Mouse (Mus musculus): ENCODE measurements at regions not wholly inside any gene's neighbourhood (a gene's known extent, or its start where the extent isn't known, plus 50 kb on each side); places are given as distances from the start of the nearest gene placed in this dataset.

- 60% methylated on average over 3 of the region's 3 CpGs for WGBS
- Histone ChIP-seq H3K27ac (ENCODE audit: low read depth, low read length) (no peak overlapping the region), H3K4me1 (replicated peaks; ENCODE audit: control insufficient read depth, insufficient read depth, low read length) (no peaks in the 10 kb centered on the region)
Observed at GRCm38 (mm10) chr8:12040924-12041323, 200.7 kb downstream of the Tex29 start.

DNA sequence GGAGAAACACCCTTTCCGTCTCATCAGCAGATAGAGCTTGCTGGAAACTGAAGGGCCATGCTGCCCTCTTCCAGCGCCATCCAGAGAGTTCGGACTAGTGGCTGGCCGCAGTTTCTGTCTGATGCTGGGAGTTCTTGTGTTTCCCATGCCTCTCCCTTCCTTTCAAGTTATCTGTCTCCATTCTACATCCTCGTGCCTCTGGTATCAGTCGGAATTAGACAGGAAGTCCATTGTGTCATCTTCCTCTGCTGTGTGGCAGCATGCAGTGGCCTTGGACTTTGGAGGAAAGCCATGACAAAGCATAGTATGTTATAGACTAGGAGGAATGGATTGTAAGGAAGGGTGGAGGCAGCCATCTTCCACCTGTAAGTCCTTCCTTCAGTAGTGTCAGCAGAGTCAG is 201.4 kb downstream of the Tex29 start:
- no peak overlapping the region for H3K9ac ChIP-seq (ENCODE audit: low read depth, low read length)
- no peak overlapping the region for H3K4me3 ChIP-seq (ENCODE audit: low read depth, low read length)
- DNase-seq (ENCODE audit: low spot score) = no peak
- no peaks in the 10 kb centered on the region for H3K4me1 ChIP-seq (replicated peaks; ENCODE audit: control insufficient read depth, insufficient read depth, low read length)
- no peaks in the 10 kb centered on the region for H3K36me3 ChIP-seq (ENCODE audit: control insufficient read depth, insufficient read depth, low read length)
- no peaks in the 10 kb centered on the region for H3K27me3 ChIP-seq (replicated peaks; ENCODE audit: control insufficient read depth, insufficient read depth, low read length)
- 48% methylated on average over 6 of the region's 6 CpGs for WGBS
- no peaks in the 10 kb centered on the region for H3K9me3 ChIP-seq (ENCODE audit: control insufficient read depth, low read length)
- no peak overlapping the region for H3K4me2 ChIP-seq
- no peak overlapping the region for H3K27ac ChIP-seq (ENCODE audit: low read depth, low read length)
- no peak; the same call in 1 of the 2 replicates for ATAC-seq (replicated peaks; ENCODE audit: low FRiP score)

More at GRCm38 (mm10) chr8:12040924-12041323, 200.7 kb downstream of the Tex29 start:
- H3K36me3 ChIP-seq (ENCODE audit: control insufficient read depth, insufficient read depth, low read length) = no peaks in the 10 kb centered on the region
- ATAC-seq (replicated peaks; ENCODE audit: low FRiP score) (no peak), DNase-seq (ENCODE audit: low spot score) (no peak)
- H3K4me3 ChIP-seq (ENCODE audit: low read depth, low read length) = no peak overlapping the region
- H3K9ac ChIP-seq (ENCODE audit: low read depth, low read length) = no peak overlapping the region
- H3K9me3 ChIP-seq (ENCODE audit: control insufficient read depth, low read length) = no peaks in the 10 kb centered on the region
- H3K4me2 ChIP-seq = no peak overlapping the region
- H3K27me3 ChIP-seq (replicated peaks; ENCODE audit: control insufficient read depth, insufficient read depth, low read length) = no peaks in the 10 kb centered on the region

DNA sequence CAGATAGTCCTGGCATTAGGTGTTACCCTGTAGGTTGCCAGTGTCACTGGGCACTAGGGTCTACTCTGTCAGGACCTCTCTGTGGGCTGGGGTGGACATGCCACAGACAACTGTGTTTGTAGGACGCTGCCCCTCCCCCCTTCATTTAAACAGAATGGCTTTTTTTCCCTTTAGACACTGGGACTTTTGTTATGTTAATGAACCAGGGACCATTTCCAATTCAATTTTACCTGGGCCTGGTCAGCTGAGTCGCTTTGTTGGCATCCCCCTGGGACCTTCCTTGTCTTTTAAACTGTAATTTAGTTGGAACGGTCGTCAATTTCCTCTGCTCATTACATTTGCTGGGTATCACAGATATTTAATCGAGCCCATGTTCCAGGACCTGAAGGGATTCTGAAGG is 210.6 kb downstream of the Tex29 start:
- 55% methylated on average over 5 of the region's 5 CpGs for WGBS
- Histone ChIP-seq H3K36me3 (ENCODE audit: control insufficient read depth, insufficient read depth, low read length) (no peaks in the 10 kb centered on the region), H3K4me2 (no peak overlapping the region), H3K27ac (ENCODE audit: low read depth, low read length) (no peak overlapping the region), H3K27me3 (replicated peaks; ENCODE audit: control insufficient read depth, insufficient read depth, low read length) (no peaks in the 10 kb centered on the region), H3K9ac (ENCODE audit: low read depth, low read length) (no peak overlapping the region), H3K4me1 (replicated peaks; ENCODE audit: control insufficient read depth, insufficient read depth, low read length) (no peaks in the 10 kb centered on the region), H3K9me3 (ENCODE audit: control insufficient read depth, low read length) (no peaks in the 10 kb centered on the region), H3K4me3 (ENCODE audit: low read depth, low read length) (no peak overlapping the region)
- DNase-seq (ENCODE audit: low spot score) = no peak
- ATAC-seq (replicated peaks; ENCODE audit: low FRiP score) = no peak

DNA sequence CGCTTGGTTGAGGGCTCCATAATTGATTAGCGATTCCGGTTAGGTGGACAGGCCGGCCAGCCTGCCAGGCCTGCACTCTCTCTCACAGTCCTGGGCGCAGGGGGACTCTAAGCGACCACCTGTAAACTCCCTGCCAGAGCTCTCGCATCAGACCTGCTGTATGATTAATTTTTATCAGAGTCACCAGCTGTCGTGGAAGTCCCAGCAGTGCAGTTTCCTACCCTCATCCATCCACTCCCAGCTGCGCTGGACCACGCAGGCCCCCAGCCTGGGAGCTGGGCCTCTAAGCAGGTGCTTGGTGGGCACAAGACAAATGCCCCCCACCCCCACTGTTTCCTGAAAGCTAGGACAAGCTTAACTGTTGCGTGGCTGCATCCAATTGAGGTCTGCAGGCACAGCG is 211.1 kb downstream of the Tex29 start:
- H3K36me3 ChIP-seq (ENCODE audit: control insufficient read depth, insufficient read depth, low read length) = no peaks in the 10 kb centered on the region
- 55% methylated on average over 12 of the region's 12 CpGs for WGBS
- ATAC-seq (replicated peaks; ENCODE audit: low FRiP score) = no peak

DNA sequence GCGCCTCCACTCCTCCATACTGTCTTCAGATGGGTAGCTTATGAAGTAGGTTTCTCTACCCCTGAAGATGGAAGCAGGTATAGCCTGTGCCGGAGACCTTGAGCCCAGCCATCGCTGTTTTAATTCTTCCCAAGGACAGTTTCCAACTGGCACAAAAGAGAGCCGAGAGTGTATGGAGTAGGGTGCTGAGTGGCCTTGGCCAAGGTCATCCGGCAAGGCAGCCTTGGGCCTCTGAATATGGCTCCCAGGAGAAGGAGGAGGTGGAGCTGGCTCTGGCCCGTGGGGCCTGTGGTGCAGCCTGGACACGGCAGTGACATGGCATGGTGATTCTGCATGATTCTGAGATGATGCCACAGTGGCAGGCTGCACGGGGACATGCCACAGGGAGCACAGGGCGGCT is 215.7 kb downstream of the Tex29 start:
- Histone ChIP-seq H3K4me2 (no peak overlapping the region), H3K4me1 (replicated peaks; ENCODE audit: control insufficient read depth, insufficient read depth, low read length) (no peaks in the 10 kb centered on the region), H3K27me3 (replicated peaks; ENCODE audit: control insufficient read depth, insufficient read depth, low read length) (no peaks in the 10 kb centered on the region), H3K9me3 (ENCODE audit: control insufficient read depth, low read length) (no peaks in the 10 kb centered on the region), H3K27ac (ENCODE audit: low read depth, low read length) (no peak overlapping the region), H3K4me3 (ENCODE audit: low read depth, low read length) (no peak overlapping the region), H3K9ac (ENCODE audit: low read depth, low read length) (no peak overlapping the region), H3K36me3 (ENCODE audit: control insufficient read depth, insufficient read depth, low read length) (no peaks in the 10 kb centered on the region)
- no peak for DNase-seq (ENCODE audit: low spot score)
- 92% methylated on average over 9 of the region's 9 CpGs for WGBS
- no peak for ATAC-seq (replicated peaks; ENCODE audit: low FRiP score)

More for the DNA sequence above, 211.1 kb downstream of the Tex29 start:
- Histone ChIP-seq H3K9me3 (ENCODE audit: control insufficient read depth, low read length) (no peaks in the 10 kb centered on the region), H3K4me1 (replicated peaks; ENCODE audit: control insufficient read depth, insufficient read depth, low read length) (no peaks in the 10 kb centered on the region), H3K4me2 (no peak overlapping the region), H3K4me3 (ENCODE audit: low read depth, low read length) (no peak overlapping the region), H3K27ac (ENCODE audit: low read depth, low read length) (no peak overlapping the region), H3K9ac (ENCODE audit: low read depth, low read length) (no peak overlapping the region), H3K27me3 (replicated peaks; ENCODE audit: control insufficient read depth, insufficient read depth, low read length) (no peaks in the 10 kb centered on the region)
- DNase-seq (ENCODE audit: low spot score) = no peak

GRCm38 (mm10) chr8:12061237-12061636 is 217.4 kb upstream of the A230072I06Rik start:
- H3K9ac ChIP-seq (ENCODE audit: low read depth, low read length) = no peak overlapping the region
- H3K27me3 ChIP-seq (replicated peaks; ENCODE audit: control insufficient read depth, insufficient read depth, low read length) = no peaks in the 10 kb centered on the region
- H3K4me2 ChIP-seq = no peak overlapping the region
- no peaks in the 10 kb centered on the region for H3K36me3 ChIP-seq (ENCODE audit: control insufficient read depth, insufficient read depth, low read length)
- H3K4me3 ChIP-seq (ENCODE audit: low read depth, low read length) = no peak overlapping the region
- H3K4me1 ChIP-seq (replicated peaks; ENCODE audit: control insufficient read depth, insufficient read depth, low read length) = no peaks in the 10 kb centered on the region
- no peak overlapping the region for H3K27ac ChIP-seq (ENCODE audit: low read depth, low read length)
- H3K9me3 ChIP-seq (ENCODE audit: control insufficient read depth, low read length) = no peaks in the 10 kb centered on the region
- DNase-seq (ENCODE audit: low spot score) (no peak), ATAC-seq (replicated peaks; ENCODE audit: low FRiP score) (no peak)
- 74% methylated on average over 13 of the region's 13 CpGs for WGBS

DNA sequence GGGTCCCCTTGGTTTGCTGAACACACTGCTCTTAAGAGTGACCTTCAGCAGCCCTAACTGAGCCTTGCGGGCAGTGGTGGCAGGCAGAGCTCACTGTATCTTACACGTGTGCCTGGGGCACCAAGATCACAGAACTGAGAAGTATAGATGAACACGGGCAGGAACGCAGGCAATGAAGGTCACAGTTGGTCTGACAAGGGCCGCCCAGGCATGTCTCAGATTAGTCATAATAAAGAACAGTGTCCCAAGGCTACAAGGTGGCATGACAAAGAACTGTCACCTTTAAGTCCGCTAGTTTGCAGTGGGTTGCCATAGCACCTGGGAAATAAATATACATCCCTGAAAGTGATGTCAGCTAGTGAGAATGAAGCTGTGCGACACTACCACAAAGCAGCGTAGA is 215.9 kb upstream of the A230072I06Rik start:
- Histone ChIP-seq H3K4me1 (replicated peaks; ENCODE audit: control insufficient read depth, insufficient read depth, low read length) (no peaks in the 10 kb centered on the region), H3K27ac (ENCODE audit: low read depth, low read length) (no peak overlapping the region), H3K36me3 (ENCODE audit: control insufficient read depth, insufficient read depth, low read length) (no peaks in the 10 kb centered on the region), H3K4me2 (no peak overlapping the region), H3K9me3 (ENCODE audit: control insufficient read depth, low read length) (no peaks in the 10 kb centered on the region), H3K4me3 (ENCODE audit: low read depth, low read length) (no peak overlapping the region), H3K27me3 (replicated peaks; ENCODE audit: control insufficient read depth, insufficient read depth, low read length) (no peaks in the 10 kb centered on the region), H3K9ac (ENCODE audit: low read depth, low read length) (no peak overlapping the region)
- no peak for ATAC-seq (replicated peaks; ENCODE audit: low FRiP score)
- no peak for DNase-seq (ENCODE audit: low spot score)
- WGBS = 79% methylated on average over 8 of the region's 8 CpGs

GRCm38 (mm10) chr8:12064664-12065063 is 214.0 kb upstream of the A230072I06Rik start:
- H3K9me3 ChIP-seq (ENCODE audit: control insufficient read depth, low read length) = no peaks in the 10 kb centered on the region
- H3K36me3 ChIP-seq (ENCODE audit: control insufficient read depth, insufficient read depth, low read length) = no peaks in the 10 kb centered on the region
- WGBS = 86% methylated on average over 7 of the region's 7 CpGs
- H3K4me1 ChIP-seq (replicated peaks; ENCODE audit: control insufficient read depth, insufficient read depth, low read length) = no peaks in the 10 kb centered on the region
- no peaks in the 10 kb centered on the region for H3K27me3 ChIP-seq (replicated peaks; ENCODE audit: control insufficient read depth, insufficient read depth, low read length)
- no peak overlapping the region for H3K4me3 ChIP-seq (ENCODE audit: low read depth, low read length)
- H3K27ac ChIP-seq (ENCODE audit: low read depth, low read length) = no peak overlapping the region
- H3K9ac ChIP-seq (ENCODE audit: low read depth, low read length) = no peak overlapping the region
- DNase-seq (ENCODE audit: low spot score) = no peak
- H3K4me2 ChIP-seq = no peak overlapping the region
- no peak for ATAC-seq (replicated peaks; ENCODE audit: low FRiP score)

- Histone ChIP-seq H3K27me3 (replicated peaks; ENCODE audit: control insufficient read depth, insufficient read depth, low read length) (no peaks in the 10 kb centered on the region), H3K9me3 (ENCODE audit: control insufficient read depth, low read length) (no peaks in the 10 kb centered on the region), H3K9ac (ENCODE audit: low read depth, low read length) (no peak overlapping the region), H3K27ac (ENCODE audit: low read depth, low read length) (no peak overlapping the region), H3K4me2 (no peak overlapping the region), H3K4me3 (ENCODE audit: low read depth, low read length) (no peak overlapping the region), H3K36me3 (ENCODE audit: control insufficient read depth, insufficient read depth, low read length) (no peaks in the 10 kb centered on the region), H3K4me1 (replicated peaks; ENCODE audit: control insufficient read depth, insufficient read depth, low read length) (no peaks in the 10 kb centered on the region)
- no peak for ATAC-seq (replicated peaks; ENCODE audit: low FRiP score)
- WGBS = 82% methylated on average over 10 of the region's 10 CpGs
- no peak for DNase-seq (ENCODE audit: low spot score)
Observed at GRCm38 (mm10) chr8:12066454-12066853, 212.2 kb upstream of the A230072I06Rik start.

All from liver, embryonic 11.5 days (tissue).